Mouse (Mus musculus) lung, postnatal 14 days (tissue): Measurements from ENCODE around the gene Tmem177.

ENCODE experiments used
- DNase-seq: peaks from one replicate; pipeline ENCODE4 v3.0.0; 2021

The Tmem177 gene

DNA sequence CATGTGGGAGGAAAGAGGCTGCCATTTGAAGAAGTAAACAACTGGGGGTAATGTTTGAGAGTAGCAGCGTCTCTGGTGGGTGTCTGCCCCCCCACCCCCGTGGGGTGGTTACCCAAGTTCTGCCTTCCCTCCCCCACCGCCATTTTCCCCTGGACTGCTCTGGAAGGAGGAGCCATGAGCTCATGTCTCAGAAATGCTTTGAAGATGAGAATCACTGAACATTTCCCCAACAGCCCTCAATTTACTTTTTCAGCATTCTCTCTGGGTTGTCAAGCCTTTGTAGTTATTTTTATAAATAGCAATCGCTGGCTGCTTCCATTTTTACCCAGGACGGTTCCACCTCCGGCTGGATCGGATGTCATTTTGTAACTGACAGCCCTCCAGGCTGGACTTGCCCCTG is 26.7 kb downstream of the Tmem177 start:
- peak; percentile 40 for DNase-seq

DNA sequence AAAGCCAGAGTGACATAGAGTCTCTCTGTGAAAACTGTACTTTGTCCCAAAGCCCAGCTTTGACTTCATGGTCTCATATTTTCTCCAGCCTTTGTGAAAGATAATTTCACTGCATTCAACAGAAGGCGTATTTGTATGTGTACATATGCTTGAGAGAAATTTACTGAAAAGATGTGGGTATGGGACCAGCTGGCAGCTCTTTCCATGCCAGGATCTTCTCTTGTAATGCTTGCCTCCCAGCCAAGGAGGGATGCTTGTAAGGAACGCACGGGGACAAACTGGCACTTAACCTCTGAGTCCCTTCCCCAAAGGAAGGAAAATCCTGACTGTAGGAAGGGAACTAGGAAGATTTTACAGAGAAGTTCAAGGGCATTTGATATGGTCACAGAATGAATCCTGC is 28.7 kb downstream of the Tmem177 start:
- no peak for DNase-seq

DNA sequence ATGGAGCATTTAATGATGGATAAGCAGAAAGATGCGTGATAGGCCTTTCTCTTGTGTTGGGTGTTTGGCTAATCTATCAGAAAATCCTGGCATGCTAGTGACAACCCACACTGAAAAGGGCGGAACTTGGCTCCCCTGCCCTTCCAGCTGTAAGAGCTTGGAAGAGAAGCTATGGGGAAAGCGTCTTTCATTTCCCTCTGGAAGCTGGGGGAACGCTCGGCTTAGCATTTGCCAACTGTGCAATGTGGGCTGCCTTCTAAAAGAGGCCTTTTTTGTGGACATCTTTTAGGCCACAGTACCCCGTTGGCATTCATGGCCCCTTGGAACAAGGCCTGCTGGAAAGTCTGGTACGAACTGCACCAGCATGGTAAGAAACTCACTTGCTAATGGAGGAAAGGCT is 34.1 kb downstream of the Tmem177 start:
- peak; percentile 51 for DNase-seq

DNA sequence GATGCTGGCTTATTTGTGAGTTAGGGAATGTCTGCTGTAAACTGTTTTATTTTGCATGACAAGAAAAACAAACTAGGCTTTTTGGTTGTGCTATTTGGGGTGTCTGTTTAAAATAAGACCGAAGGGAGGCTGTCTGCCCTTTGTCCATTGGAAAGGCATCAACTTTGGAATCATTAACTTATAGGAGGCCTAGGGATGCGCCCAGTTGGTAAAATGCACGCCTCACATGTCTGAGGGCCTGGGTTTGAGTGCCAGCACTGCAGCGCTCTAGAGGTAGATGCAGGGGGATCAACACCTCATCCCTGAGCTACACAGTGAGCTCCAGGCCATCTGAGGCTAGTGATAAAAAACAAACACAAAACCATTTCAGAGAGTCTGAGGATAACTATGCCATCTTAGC is 35.5 kb downstream of the Tmem177 start:
- DNase-seq, result no peak

DNA sequence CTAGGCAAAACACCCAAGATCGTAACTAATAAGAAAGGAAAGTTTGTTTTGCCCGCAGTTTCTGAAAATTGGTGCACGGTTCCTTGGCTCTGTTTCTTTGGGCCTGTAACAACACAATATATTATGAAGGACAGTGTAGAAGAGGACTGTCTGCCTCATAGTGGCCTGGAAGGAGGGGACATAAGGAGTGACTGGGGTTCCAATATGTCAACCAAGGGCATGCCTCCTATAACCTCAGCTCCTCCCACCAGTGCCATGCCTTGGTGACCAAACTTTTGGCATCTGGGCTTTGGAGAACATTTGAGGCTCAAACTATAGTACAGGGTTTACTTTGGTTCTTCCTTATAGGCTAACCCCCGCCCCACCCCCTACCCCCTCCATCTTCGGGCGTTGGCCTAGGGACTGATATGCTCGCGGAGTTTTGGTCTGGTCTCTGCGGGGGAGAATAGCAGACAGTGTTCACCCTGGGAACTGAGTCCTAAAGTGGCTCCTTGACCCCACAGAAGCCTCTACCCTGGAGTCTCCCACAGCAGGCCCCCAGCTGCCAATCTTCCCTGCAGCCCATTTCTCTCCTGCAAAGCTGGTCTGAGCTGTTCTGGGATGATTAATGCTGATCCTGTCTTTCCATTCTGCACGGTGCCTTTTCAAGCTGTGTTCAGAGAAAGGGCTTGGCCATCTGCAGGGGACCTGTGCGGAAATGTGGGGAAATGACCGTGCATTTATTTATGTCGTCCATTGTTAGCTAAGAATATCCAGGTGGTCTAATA is 44.4 kb downstream of the Tmem177 start:
- DNase-seq, result no peak

DNA sequence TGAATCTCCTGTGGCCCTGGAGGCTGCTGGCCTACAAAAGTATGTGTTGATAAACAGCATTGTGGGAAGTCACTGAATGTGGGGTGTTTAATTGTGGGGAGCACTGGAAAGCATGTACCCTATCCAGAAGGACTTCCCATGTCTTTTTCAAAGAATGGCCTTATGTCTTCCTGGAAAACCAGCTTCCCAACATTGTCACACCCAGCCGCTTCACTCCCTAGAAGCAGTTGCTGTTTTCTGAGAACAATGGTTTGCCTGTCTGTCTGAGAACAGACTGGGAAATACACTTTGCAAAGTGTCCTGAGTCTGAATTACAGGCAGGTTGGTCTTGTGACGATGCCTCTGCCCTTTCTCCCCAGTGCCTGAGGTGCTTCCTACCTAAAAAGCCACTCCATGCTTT is 45.7 kb downstream of the Tmem177 start:
- no peak for DNase-seq

DNA sequence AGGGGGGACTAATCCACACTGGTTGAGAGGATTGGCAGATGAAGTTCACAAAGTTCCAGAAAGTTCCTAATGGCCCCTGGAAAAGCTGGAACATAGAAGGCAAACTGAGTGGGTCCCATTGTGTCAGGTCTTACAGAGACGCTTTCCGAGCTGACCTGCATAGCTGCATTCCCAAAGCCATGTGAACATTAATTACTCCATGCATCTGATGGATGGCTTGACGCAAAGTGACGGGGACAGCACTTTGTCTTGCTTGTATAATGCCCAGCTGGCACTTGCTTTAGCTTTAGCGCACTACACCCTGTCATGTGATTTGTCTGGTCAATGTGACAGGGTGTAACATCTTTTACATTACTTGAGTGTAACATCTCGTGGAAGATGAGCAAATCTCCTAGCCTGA is 47.7 kb downstream of the Tmem177 start:
- DNase-seq, result no peak

DNA sequence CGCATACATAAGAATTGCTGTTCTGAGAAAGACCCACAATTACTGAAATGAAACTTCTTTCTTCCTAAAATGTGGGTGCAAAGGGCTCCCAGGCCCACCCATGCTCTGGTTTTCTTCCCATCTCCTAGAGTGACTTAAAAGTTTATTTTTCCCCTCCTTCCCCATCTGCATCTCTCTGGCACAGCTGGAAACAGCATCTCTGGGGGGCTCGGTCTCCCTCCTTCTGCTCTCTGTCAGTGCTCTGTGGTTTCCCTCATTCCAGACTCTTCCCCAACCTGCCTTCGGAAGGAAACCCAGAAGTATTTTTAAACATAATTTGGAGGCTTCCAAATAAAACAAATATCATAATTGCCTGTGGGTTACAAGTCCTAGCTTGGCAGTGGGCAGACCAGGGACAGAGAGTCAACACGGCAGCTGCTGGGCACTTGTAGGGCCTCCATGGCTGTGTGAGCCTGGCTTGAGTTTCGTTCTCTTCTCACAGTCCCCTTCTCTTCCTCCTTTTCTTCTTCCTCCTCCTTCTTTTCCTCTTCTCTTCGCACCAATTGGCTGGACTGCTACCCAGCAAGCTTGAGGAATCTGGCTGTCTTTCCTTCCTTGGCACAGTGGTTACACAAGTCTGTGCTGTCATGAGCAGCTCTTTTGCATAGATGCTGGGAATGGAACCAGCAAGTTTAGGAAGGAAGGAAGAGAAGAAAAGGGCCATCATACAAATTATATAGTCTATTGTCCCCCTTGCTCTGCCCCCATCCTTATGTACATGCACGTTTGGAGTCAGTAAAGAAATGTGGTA is 49.3 kb downstream of the Tmem177 start:
- DNase-seq, result no peak

DNA sequence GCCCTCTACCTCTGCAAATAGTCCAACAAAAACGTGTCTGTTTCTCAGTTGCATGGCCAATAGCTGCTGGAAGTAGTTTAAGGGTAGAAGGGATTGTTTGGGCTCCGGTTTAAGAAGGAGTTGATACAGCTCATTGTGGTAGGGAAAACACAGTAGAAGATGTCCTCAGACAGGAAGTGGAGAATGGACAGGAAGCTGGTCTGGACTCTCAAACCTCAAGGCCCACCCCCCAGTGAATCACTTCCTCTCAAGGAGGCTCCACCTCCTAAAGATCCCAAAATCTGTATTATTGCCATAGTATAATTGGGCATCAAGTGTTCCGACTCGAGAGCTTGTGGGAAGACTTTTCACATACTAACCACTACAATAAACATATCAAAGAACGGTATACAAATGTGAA is 53.4 kb downstream of the Tmem177 start:
- DNase-seq, result no peak
